Mouse (Mus musculus): ENCODE measurements around the gene Slc25a17. TPM values are rescaled to one million over a fixed set of nuclear protein-coding genes. Genes with fewer than 3 reads are reported as not detected.
A peak's percentile ranks its signal among the peaks of the same experiment; 100 is the strongest.

Slc25a17 gene
- total RNA-seq (2014; rRNA removed; ENCODE audit: low replicate concordance) (20.1 and 35.7 TPM in 2 replicates), polyA plus RNA-seq (2015; fragmentation: Nextera tagmentation; extraction: Ambion mirVana) (39.8 and 40.8 TPM in 2 replicates)

- Histone ChIP-seq H3K4me1 (ENCODE audit: control insufficient read depth, insufficient read depth) (peaks cover 17% of the 10 kb centered on the region; the same call in 1 of the 2 replicates), H3K27me3 (ENCODE audit: control insufficient read depth, insufficient read depth, low read length) (no peaks in the 10 kb centered on the region), H3K4me3 (ENCODE audit: low read depth, low read length) (peak within 1 kb of the TSS; percentile 79), H3K27ac (ENCODE audit: low read depth) (peak within 1 kb of the TSS; percentile 88), H3K4me2 (ENCODE audit: low read depth, low read length) (peak within 1 kb of the TSS; percentile 82), H3K9me3 (replicated peaks; ENCODE audit: control insufficient read depth, low read length) (no peaks in the 10 kb centered on the region), H3K36me3 (replicated peaks; ENCODE audit: control insufficient read depth, insufficient read depth, low read length) (peaks cover 19% of the 10 kb centered on the region), H3K9ac (replicated peaks; ENCODE audit: low read depth, low read length) (peak within 1 kb of the TSS; percentile 77)
- DNase-seq (ENCODE audit: low spot score) (peak; percentile 98), ATAC-seq (ENCODE audit: insufficient read depth, low read depth) (peak; percentile 99)
- WGBS, result under 1% methylated on average over 30 of the region's 30 CpGs
- TF ChIP-seq CTCF (IDR thresholded peaks at IDR 0.05; ENCODE audit: low read depth), result no peak
- TF ChIP-seq EP300 (IDR thresholded peaks at IDR 0.05; ENCODE audit: low read depth), result no peak
Measured at GRCm38 (mm10) chr15:81360345-81361021, at the start of gene Slc25a17. Slc25a17 (minus strand) TSS chr15:81360812.

DNA sequence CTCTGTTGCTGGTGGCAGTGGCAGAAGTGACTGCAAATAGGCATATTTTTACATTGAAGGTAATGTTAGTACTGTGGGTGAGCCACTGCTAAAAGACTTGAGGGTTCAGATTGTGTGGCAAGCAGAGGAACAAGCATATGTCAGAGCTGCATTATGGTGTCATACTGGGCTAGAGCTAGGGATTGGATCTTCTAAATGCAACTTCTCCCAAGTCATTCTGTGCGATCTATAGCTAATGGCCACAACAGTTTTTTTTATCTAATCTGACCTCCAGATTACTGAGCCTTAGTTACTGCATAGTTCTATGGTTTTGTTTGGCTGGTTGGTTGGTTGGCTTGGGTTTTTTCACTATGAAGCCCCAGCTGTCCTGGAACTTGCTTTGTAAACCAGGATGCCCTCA is 47.6 kb upstream of the Slc25a17 start, which contains the start of gene Dnajb7:
Gene Dnajb7, minus strand, starts transcription at position 101 of the 400 bp plus-strand sequence.
- Histone ChIP-seq H3K4me3 (ENCODE audit: low read depth, low read length) (no peak within 1 kb of the TSS), H3K4me1 (ENCODE audit: control insufficient read depth, insufficient read depth) (no peaks in the 10 kb centered on the region), H3K27me3 (ENCODE audit: control insufficient read depth, insufficient read depth, low read length) (no peaks in the 10 kb centered on the region), H3K4me2 (ENCODE audit: low read depth, low read length) (no peak within 1 kb of the TSS), H3K36me3 (replicated peaks; ENCODE audit: control insufficient read depth, insufficient read depth, low read length) (no peaks in the 10 kb centered on the region), H3K27ac (ENCODE audit: low read depth) (no peak within 1 kb of the TSS), H3K9me3 (replicated peaks; ENCODE audit: control insufficient read depth, low read length) (no peaks in the 10 kb centered on the region), H3K9ac (replicated peaks; ENCODE audit: low read depth, low read length) (no peak within 1 kb of the TSS)
- TF ChIP-seq EP300 (IDR thresholded peaks at IDR 0.05; ENCODE audit: low read depth) (no peak), CTCF (IDR thresholded peaks at IDR 0.05; ENCODE audit: low read depth) (no peak)
- WGBS, result 96% methylated on average over 1 of the region's 1 CpGs
- DNase-seq (ENCODE audit: low spot score) (no peak), ATAC-seq (ENCODE audit: insufficient read depth, low read depth) (no peak)

DNA sequence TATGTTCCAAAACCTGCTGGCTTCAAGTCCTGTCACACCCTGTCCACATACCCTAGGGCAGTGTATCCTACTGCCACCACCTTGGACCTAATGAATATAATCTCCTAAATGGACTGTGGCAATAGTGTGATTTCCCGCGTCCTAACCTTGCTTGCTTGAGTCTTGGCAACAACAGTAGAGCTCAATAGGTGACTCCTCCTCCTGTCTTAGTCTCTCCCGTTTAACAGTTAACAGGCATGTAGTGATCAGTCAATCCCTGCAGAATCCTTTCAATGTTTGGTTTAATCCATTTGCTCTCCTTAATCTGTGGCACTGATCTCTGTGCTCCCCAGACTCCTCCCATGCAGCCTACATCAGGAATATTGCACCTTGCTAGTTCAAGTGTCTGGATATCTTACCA is 44.4 kb upstream of the Slc25a17 start:
- ATAC-seq (ENCODE audit: insufficient read depth, low read depth), result no peak
- DNase-seq (ENCODE audit: low spot score), result no peak
- Histone ChIP-seq H3K9me3 (replicated peaks; ENCODE audit: control insufficient read depth, low read length) (no peaks in the 10 kb centered on the region), H3K9ac (replicated peaks; ENCODE audit: low read depth, low read length) (no peak overlapping the region), H3K4me1 (ENCODE audit: control insufficient read depth, insufficient read depth) (peaks cover 7% of the 10 kb centered on the region; the same call in 1 of the 2 replicates), H3K27ac (ENCODE audit: low read depth) (no peak overlapping the region), H3K27me3 (ENCODE audit: control insufficient read depth, insufficient read depth, low read length) (no peaks in the 10 kb centered on the region), H3K4me2 (ENCODE audit: low read depth, low read length) (no peak overlapping the region), H3K36me3 (replicated peaks; ENCODE audit: control insufficient read depth, insufficient read depth, low read length) (no peaks in the 10 kb centered on the region; the same call in 1 of the 2 replicates), H3K4me3 (ENCODE audit: low read depth, low read length) (no peak overlapping the region)
- 82% methylated on average over 3 of the region's 3 CpGs for WGBS
- no peak for TF ChIP-seq EP300 (IDR thresholded peaks at IDR 0.05; ENCODE audit: low read depth)
- no peak for TF ChIP-seq CTCF (IDR thresholded peaks at IDR 0.05; ENCODE audit: low read depth)

DNA sequence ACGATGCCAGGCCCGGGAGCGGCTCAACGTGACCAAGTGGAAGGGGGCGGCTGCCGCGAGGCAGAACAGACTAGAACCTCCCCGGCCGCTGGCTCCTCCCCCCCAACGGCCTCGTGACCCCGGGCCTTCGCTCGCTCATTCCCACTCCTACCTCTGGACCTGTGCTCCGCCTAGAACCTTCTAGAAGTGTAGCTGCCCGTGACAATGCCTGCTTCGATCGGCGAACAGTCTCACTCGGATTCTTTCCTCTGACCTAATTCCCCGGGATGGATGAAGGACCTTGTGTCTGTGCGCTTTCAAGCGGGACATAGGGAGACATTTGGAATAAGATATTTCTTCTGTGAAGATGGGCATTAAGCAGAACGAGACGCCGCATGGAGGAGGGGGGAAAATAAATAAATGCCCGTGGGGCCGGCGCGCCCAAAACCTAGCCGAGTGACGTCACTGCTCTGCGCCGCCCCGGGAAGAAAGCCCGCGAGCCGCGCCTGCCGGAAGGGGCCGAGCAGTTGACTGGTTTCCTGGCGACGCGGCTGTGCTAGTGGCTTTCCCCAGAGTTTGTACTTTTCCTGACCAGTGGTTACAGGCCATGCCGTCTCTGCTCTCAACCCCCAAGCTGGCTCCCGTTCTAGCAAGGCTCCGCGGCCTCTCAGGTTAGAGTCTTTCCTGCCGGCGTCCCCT is 39.2 kb upstream of the Slc25a17 start, which contains the start of the genes St13 and Xpnpep3:
Gene St13, minus strand, starts transcription at position 440 of the 678 bp plus-strand sequence.
Gene Xpnpep3, plus strand, starts transcription at position 501 of the 678 bp plus-strand sequence.
- Histone ChIP-seq H3K27ac (ENCODE audit: low read depth) (peak within 1 kb of the TSS; percentile 94), H3K4me1 (ENCODE audit: control insufficient read depth, insufficient read depth) (peaks cover 16% of the 10 kb centered on the region), H3K9me3 (replicated peaks; ENCODE audit: control insufficient read depth, low read length) (no peaks in the 10 kb centered on the region), H3K4me3 (ENCODE audit: low read depth, low read length) (peak within 1 kb of the TSS; percentile 78), H3K27me3 (ENCODE audit: control insufficient read depth, insufficient read depth, low read length) (no peaks in the 10 kb centered on the region), H3K36me3 (replicated peaks; ENCODE audit: control insufficient read depth, insufficient read depth, low read length) (no peaks in the 10 kb centered on the region; the same call in 1 of the 2 replicates), H3K9ac (replicated peaks; ENCODE audit: low read depth, low read length) (peak within 1 kb of the TSS; percentile 84), H3K4me2 (ENCODE audit: low read depth, low read length) (peak within 1 kb of the TSS; percentile 65)
- ATAC-seq (ENCODE audit: insufficient read depth, low read depth), result peak; percentile 100
- under 1% methylated on average over 50 of the region's 50 CpGs for WGBS
- TF ChIP-seq CTCF (IDR thresholded peaks at IDR 0.05; ENCODE audit: low read depth) (no peak), EP300 (IDR thresholded peaks at IDR 0.05; ENCODE audit: low read depth) (peak; percentile 95)
- DNase-seq (ENCODE audit: low spot score), result peak; percentile 98

DNA sequence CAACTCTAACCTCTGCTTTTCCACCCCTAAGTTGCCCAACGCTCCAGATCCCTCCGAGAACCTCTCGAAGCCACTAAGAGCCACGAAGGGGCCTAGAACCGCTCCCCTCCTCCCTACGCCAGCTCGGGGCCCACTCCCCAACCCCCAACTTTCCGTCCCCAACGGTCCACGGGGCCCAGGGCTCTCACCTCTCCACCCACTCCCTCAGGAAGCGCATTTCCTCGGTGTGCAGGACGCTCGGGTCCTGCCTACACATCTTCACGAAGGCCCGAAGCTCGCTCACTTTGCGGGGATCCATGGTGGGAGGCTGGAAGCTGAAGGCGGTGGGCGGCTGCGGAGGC is 38.7 kb upstream of the Slc25a17 start:
- TF ChIP-seq EP300 (IDR thresholded peaks at IDR 0.05; ENCODE audit: low read depth) (no peak), CTCF (IDR thresholded peaks at IDR 0.05; ENCODE audit: low read depth) (no peak)
- Histone ChIP-seq H3K36me3 (replicated peaks; ENCODE audit: control insufficient read depth, insufficient read depth, low read length) (no peaks in the 10 kb centered on the region; the same call in 1 of the 2 replicates), H3K27me3 (ENCODE audit: control insufficient read depth, insufficient read depth, low read length) (no peaks in the 10 kb centered on the region), H3K9ac (replicated peaks; ENCODE audit: low read depth, low read length) (peak overlapping the region; percentile 84), H3K4me3 (ENCODE audit: low read depth, low read length) (peak overlapping the region; percentile 78), H3K4me1 (ENCODE audit: control insufficient read depth, insufficient read depth) (peaks cover 16% of the 10 kb centered on the region), H3K27ac (ENCODE audit: low read depth) (peak overlapping the region; percentile 94), H3K9me3 (replicated peaks; ENCODE audit: control insufficient read depth, low read length) (no peaks in the 10 kb centered on the region), H3K4me2 (ENCODE audit: low read depth, low read length) (peak overlapping the region; percentile 65)
- DNase-seq (ENCODE audit: low spot score) (no peak), ATAC-seq (ENCODE audit: insufficient read depth, low read depth) (no peak; the same call in 1 of the 2 replicates)
- under 1% methylated on average over 21 of the region's 21 CpGs for WGBS

Data from heart, postnatal 0 days (tissue).